22 mouse cellular contexts compared by ENCODE assay signal in genomic region chr3:134851342-134851741, GRCm38 (mm10). TPM values are rescaled to one million over a fixed set of nuclear protein-coding genes. Genes with fewer than 3 reads are reported as not detected.
DNase-seq lines count a peak whose midpoint lies in the region; ATAC-seq lines count a peak whose summit lies in the region.
"Had no signal": no experiment of that assay in that cellular context is flagged by ENCODE, and none has a peak within 500 bp of the region (broad histone marks: within the 10 kb centered on the region; RNA-seq: fewer than 3 reads in every experiment).

No protein-coding gene starts in this region.

- H3K9ac ChIP-seq in forebrain, embryonic 12.5 days, result no peak overlapping the region
- no peak overlapping the region for H3K9ac ChIP-seq in forebrain, embryonic 15.5 days (replicated peaks)
- H3K9ac ChIP-seq in midbrain, embryonic 13.5 days (replicated peaks), result no peak overlapping the region
- no peak overlapping the region for H3K9ac ChIP-seq in midbrain, embryonic 16.5 days (ENCODE audit: low read depth, low read length)
- H3K9ac ChIP-seq in forebrain, embryonic 13.5 days, result no peak overlapping the region
- H3K9ac ChIP-seq: heart, embryonic 15.5 days; hindbrain, embryonic 15.5 days had no signal

- H3K4me1 ChIP-seq in forebrain, embryonic 12.5 days, result no peaks in the 10 kb centered on the region
- no peaks in the 10 kb centered on the region for H3K4me1 ChIP-seq in forebrain, embryonic 15.5 days
- no peaks in the 10 kb centered on the region for H3K4me1 ChIP-seq in midbrain, embryonic 13.5 days (replicated peaks)
- no peaks in the 10 kb centered on the region for H3K4me1 ChIP-seq in midbrain, embryonic 16.5 days (ENCODE audit: control insufficient read depth, insufficient read depth, low read length)
- no peaks in the 10 kb centered on the region for H3K4me1 ChIP-seq in forebrain, embryonic 13.5 days
- H3K4me1 ChIP-seq: heart, embryonic 15.5 days; hindbrain, embryonic 10.5 days; hindbrain, embryonic 15.5 days had no signal

- 27% methylated on average over 4 of the region's 4 CpGs for WGBS in forebrain, embryonic 12.5 days
- 13% methylated on average over 4 of the region's 4 CpGs for WGBS in forebrain, embryonic 15.5 days
- WGBS in midbrain, embryonic 13.5 days, result 35% methylated on average over 4 of the region's 4 CpGs
- WGBS in midbrain, embryonic 16.5 days, result 29% methylated on average over 4 of the region's 4 CpGs
- WGBS in forebrain, embryonic 13.5 days, result 20% methylated on average over 4 of the region's 4 CpGs

- no peak overlapping the region for H3K27ac ChIP-seq in forebrain, embryonic 12.5 days
- no peak overlapping the region for H3K27ac ChIP-seq in forebrain, embryonic 15.5 days (replicated peaks)
- no peak overlapping the region for H3K27ac ChIP-seq in midbrain, embryonic 13.5 days
- no peak overlapping the region for H3K27ac ChIP-seq in midbrain, embryonic 16.5 days (ENCODE audit: low read length)
- no peak overlapping the region for H3K27ac ChIP-seq in forebrain, embryonic 13.5 days
- H3K27ac ChIP-seq: embryonic facial prominence, embryonic 10.5 days; heart, adult 2 months; heart, embryonic 15.5 days; hindbrain, embryonic 10.5 days; hindbrain, embryonic 15.5 days had no signal

- H3K36me3 ChIP-seq in forebrain, embryonic 12.5 days (replicated peaks), result no peaks in the 10 kb centered on the region
- H3K36me3 ChIP-seq in forebrain, embryonic 15.5 days, result no peaks in the 10 kb centered on the region
- H3K36me3 ChIP-seq in midbrain, embryonic 13.5 days, result no peaks in the 10 kb centered on the region
- no peaks in the 10 kb centered on the region for H3K36me3 ChIP-seq in midbrain, embryonic 16.5 days (ENCODE audit: control insufficient read depth, insufficient read depth, low read length)
- no peaks in the 10 kb centered on the region for H3K36me3 ChIP-seq in forebrain, embryonic 13.5 days (ENCODE audit: poor library complexity, severe bottlenecking)
- H3K36me3 ChIP-seq: embryonic facial prominence, embryonic 10.5 days; heart, embryonic 15.5 days; hindbrain, embryonic 10.5 days; hindbrain, embryonic 15.5 days had no signal

- peak; percentile 56 for DNase-seq in retina, postnatal 1 day
- no peak for DNase-seq in adrenal gland, postnatal 25 days
- DNase-seq: adrenal gland, adult 8-10 months; cerebellum, adult 11-12 months; cerebellum, adult 9-10 months; cerebellum, postnatal 25 days; gastrocnemius, postnatal 14 days; heart, adult 2 months; heart, postnatal 14 days had no signal

- no peak overlapping the region for H3K4me3 ChIP-seq in forebrain, embryonic 12.5 days (replicated peaks)
- no peak overlapping the region for H3K4me3 ChIP-seq in forebrain, embryonic 15.5 days
- H3K4me3 ChIP-seq in midbrain, embryonic 13.5 days (replicated peaks), result no peak overlapping the region
- no peak overlapping the region for H3K4me3 ChIP-seq in midbrain, embryonic 16.5 days (ENCODE audit: low read depth, low read length)
- H3K4me3 ChIP-seq in forebrain, embryonic 13.5 days, result no peak overlapping the region
- H3K4me3 ChIP-seq: embryonic facial prominence, embryonic 10.5 days; heart, adult 2 months; heart, embryonic 15.5 days; hindbrain, embryonic 10.5 days; hindbrain, embryonic 15.5 days had no signal

- H3K9me3 ChIP-seq in forebrain, embryonic 12.5 days, result no peaks in the 10 kb centered on the region
- H3K9me3 ChIP-seq in forebrain, embryonic 15.5 days, result no peaks in the 10 kb centered on the region
- no peaks in the 10 kb centered on the region for H3K9me3 ChIP-seq in midbrain, embryonic 13.5 days
- no peaks in the 10 kb centered on the region for H3K9me3 ChIP-seq in midbrain, embryonic 16.5 days (replicated peaks; ENCODE audit: control insufficient read depth, low read length, poor library complexity, severe bottlenecking)
- H3K9me3 ChIP-seq in forebrain, embryonic 13.5 days (replicated peaks), result no peaks in the 10 kb centered on the region
- H3K9me3 ChIP-seq: embryonic facial prominence, embryonic 10.5 days; heart, embryonic 15.5 days; hindbrain, embryonic 10.5 days; hindbrain, embryonic 15.5 days had no signal

- ATAC-seq in forebrain, embryonic 12.5 days (ENCODE audit: low FRiP score), result peak; percentile 84; the same call in 1 of the 2 replicates
- no peak for ATAC-seq in forebrain, embryonic 15.5 days (replicated peaks)
- ATAC-seq in midbrain, embryonic 13.5 days, result peak; percentile 48; the same call in 1 of the 2 replicates
- ATAC-seq in midbrain, embryonic 16.5 days, result no peak
- peak; percentile 67; the same call in 1 of the 2 replicates for ATAC-seq in forebrain, embryonic 13.5 days
- ATAC-seq: inflammation-experienced regulatory T-cells, adult 6 months; intestine, postnatal 0 days had no signal

- no peaks in the 10 kb centered on the region for H3K27me3 ChIP-seq in forebrain, embryonic 12.5 days
- H3K27me3 ChIP-seq in forebrain, embryonic 15.5 days, result no peaks in the 10 kb centered on the region
- H3K27me3 ChIP-seq in midbrain, embryonic 13.5 days, result no peaks in the 10 kb centered on the region
- no peaks in the 10 kb centered on the region for H3K27me3 ChIP-seq in midbrain, embryonic 16.5 days (ENCODE audit: control insufficient read depth, insufficient read depth, low read depth, low read length)
- H3K27me3 ChIP-seq in forebrain, embryonic 13.5 days, result no peaks in the 10 kb centered on the region
- H3K27me3 ChIP-seq: heart, embryonic 15.5 days; hindbrain, embryonic 15.5 days had no signal

- H3K4me2 ChIP-seq in forebrain, embryonic 12.5 days, result no peak overlapping the region
- H3K4me2 ChIP-seq in forebrain, embryonic 15.5 days (replicated peaks), result no peak overlapping the region
- no peak overlapping the region for H3K4me2 ChIP-seq in midbrain, embryonic 13.5 days (replicated peaks)
- H3K4me2 ChIP-seq in midbrain, embryonic 16.5 days (ENCODE audit: low read length), result no peak overlapping the region
- H3K4me2 ChIP-seq in forebrain, embryonic 13.5 days, result no peak overlapping the region
- H3K4me2 ChIP-seq: heart, embryonic 11.5 days; heart, embryonic 15.5 days; hindbrain, embryonic 15.5 days had no signal

RNA-seq across cellular contexts. Expression of gene Tacr3, which starts 22.5 kb away (rescaled TPM):
- 0.74 and 0.76 TPM in 2 replicates for polyA plus RNA-seq in forebrain, embryonic 12.5 days (2016; fragmentation: Nextera tagmentation; extraction: Ambion mirVana)
- polyA plus RNA-seq in forebrain, embryonic 15.5 days (2015; fragmentation: Nextera tagmentation; extraction: Ambion mirVana), result 0.98 and 1.1 TPM in 2 replicates
- 1.9 and 2.4 TPM in 2 replicates for polyA plus RNA-seq in midbrain, embryonic 13.5 days (2015; fragmentation: Nextera tagmentation; extraction: Ambion mirVana)
- 4.2 and 6.4 TPM in 2 replicates for polyA plus RNA-seq in midbrain, embryonic 16.5 days (2015; fragmentation: Nextera tagmentation; extraction: Ambion mirVana)
- 0.45 and 0.65 TPM in 2 replicates for polyA plus RNA-seq in forebrain, embryonic 13.5 days (2015; fragmentation: Nextera tagmentation; extraction: Ambion mirVana)
- not detected in 2 replicates for total RNA-seq in adrenal gland, postnatal 25 days (2021)
- total RNA-seq: adrenal gland, adult 8-10 months; adrenal gland, postnatal 4 days; gastrocnemius, postnatal 14 days; heart, adult 2 months; heart, postnatal 14 days had no signal
- polyA plus RNA-seq: heart, adult 2 months; inflammation-experienced regulatory T-cells, adult 6 months had no signal

Comparison
In these comparisons a context has a peak if more than half of its experiments do, and no peak if none do; other contexts are left out.
1. ATAC-seq: peak in forebrain, embryonic 12.5 days (single experiment), midbrain, embryonic 13.5 days (single experiment) and forebrain, embryonic 13.5 days (single experiment); none in forebrain, embryonic 15.5 days (single experiment) and midbrain, embryonic 16.5 days (single experiment).